Comparison of ENCODE assay signal across 14 mouse cellular contexts in genomic region chr15:8780371-8780866, GRCm38 (mm10).
DNase-seq lines count a peak whose midpoint lies in the region; ATAC-seq and TF ChIP-seq lines count a peak whose summit lies in the region.
"Had no signal": no experiment of that assay in that cellular context is flagged by ENCODE, and none has a peak within 500 bp of the region (broad histone marks: within the 10 kb centered on the region; RNA-seq: fewer than 3 reads in every experiment).

No protein-coding gene starts in this region.

- H3K27me3 ChIP-seq in kidney, embryonic 15.5 days = no peaks in the 10 kb centered on the region
- no peaks in the 10 kb centered on the region for H3K27me3 ChIP-seq in forebrain, embryonic 12.5 days
- H3K27me3 ChIP-seq in hindbrain, embryonic 13.5 days = no peaks in the 10 kb centered on the region
- no peaks in the 10 kb centered on the region for H3K27me3 ChIP-seq in midbrain, postnatal 0 days (ENCODE audit: insufficient read depth, low read length)
- H3K27me3 ChIP-seq: limb, embryonic 13.5 days had no signal

- no peak; the same call in 1 of the 2 replicates for ATAC-seq in kidney, embryonic 15.5 days (replicated peaks; ENCODE audit: low FRiP score)
- no peak; the same call in 1 of the 2 replicates for ATAC-seq in forebrain, embryonic 12.5 days (ENCODE audit: low FRiP score)
- 0 out of 2 replicates have a peak, but pooled peaks have one; percentile 19 for ATAC-seq in hindbrain, embryonic 13.5 days (ENCODE audit: low FRiP score)
- ATAC-seq in midbrain, postnatal 0 days (ENCODE audit: low FRiP score) = no peak
- ATAC-seq: CD4-positive, CD25-positive, alpha-beta regulatory T cell, adult 4 months had no signal

- H3K9ac ChIP-seq in kidney, embryonic 15.5 days = no peak overlapping the region
- no peak overlapping the region for H3K9ac ChIP-seq in forebrain, embryonic 12.5 days
- no peak overlapping the region for H3K9ac ChIP-seq in hindbrain, embryonic 13.5 days
- no peak overlapping the region for H3K9ac ChIP-seq in midbrain, postnatal 0 days (replicated peaks; ENCODE audit: low read length, poor library complexity, severe bottlenecking)
- H3K9ac ChIP-seq: limb, embryonic 13.5 days had no signal

- no peak overlapping the region for H3K4me3 ChIP-seq in kidney, embryonic 15.5 days (replicated peaks)
- H3K4me3 ChIP-seq in forebrain, embryonic 12.5 days (replicated peaks) = no peak overlapping the region
- H3K4me3 ChIP-seq in hindbrain, embryonic 13.5 days = no peak overlapping the region
- no peak overlapping the region for H3K4me3 ChIP-seq in midbrain, postnatal 0 days (ENCODE audit: low read depth, low read length)
- H3K4me3 ChIP-seq: limb, embryonic 13.5 days had no signal

- peak; percentile 7 for DNase-seq in kidney, postnatal 14 days
- peak; percentile 31 for DNase-seq in midbrain, postnatal 0 days (ENCODE audit: low spot score)
- no peak for DNase-seq in adrenal gland, postnatal 4 days (ENCODE audit: low spot score in 2 of 2)
- no peak for DNase-seq in frontal cortex, postnatal 25 days (ENCODE audit: low spot score in 2 of 2)
- no peak for DNase-seq in frontal cortex, postnatal 14 days (ENCODE audit: low spot score in 2 of 2)
- DNase-seq: gastrocnemius, postnatal 10 days; lung, adult 18-20 months; right cerebral cortex, postnatal 14 days; thymus, adult 18-20 months had no signal

- H3K27ac ChIP-seq in kidney, embryonic 15.5 days = no peak overlapping the region
- peak overlapping the region; percentile 93 for H3K27ac ChIP-seq in forebrain, embryonic 12.5 days
- H3K27ac ChIP-seq in hindbrain, embryonic 13.5 days = peak overlapping the region; percentile 74
- peak overlapping the region; percentile 44; the same call in 1 of the 2 replicates for H3K27ac ChIP-seq in midbrain, postnatal 0 days (ENCODE audit: low read depth, low read length)
- H3K27ac ChIP-seq: limb, embryonic 13.5 days had no signal

- TF ChIP-seq CTCF in midbrain, postnatal 0 days (IDR thresholded peaks at IDR 0.05) = no peak

- 37% methylated on average over 5 of the region's 5 CpGs for WGBS in kidney, embryonic 15.5 days
- 56% methylated on average over 5 of the region's 5 CpGs for WGBS in forebrain, embryonic 12.5 days
- 30% methylated on average over 5 of the region's 5 CpGs for WGBS in hindbrain, embryonic 13.5 days
- 57% methylated on average over 5 of the region's 5 CpGs for WGBS in midbrain, postnatal 0 days

- H3K4me2 ChIP-seq in kidney, embryonic 15.5 days = no peak overlapping the region
- H3K4me2 ChIP-seq in forebrain, embryonic 12.5 days = no peak overlapping the region
- no peak overlapping the region for H3K4me2 ChIP-seq in hindbrain, embryonic 13.5 days
- H3K4me2 ChIP-seq in midbrain, postnatal 0 days (ENCODE audit: low read depth, low read length, poor library complexity, severe bottlenecking) = no peak overlapping the region
- H3K4me2 ChIP-seq: limb, embryonic 13.5 days had no signal

- H3K4me1 ChIP-seq in kidney, embryonic 15.5 days = no peaks in the 10 kb centered on the region
- peaks cover 13% of the 10 kb centered on the region for H3K4me1 ChIP-seq in forebrain, embryonic 12.5 days
- peaks cover 6% of the 10 kb centered on the region for H3K4me1 ChIP-seq in hindbrain, embryonic 13.5 days (replicated peaks)
- H3K4me1 ChIP-seq in midbrain, postnatal 0 days (ENCODE audit: insufficient read depth, low read length) = no peaks in the 10 kb centered on the region

- H3K36me3 ChIP-seq in kidney, embryonic 15.5 days = no peaks in the 10 kb centered on the region
- no peaks in the 10 kb centered on the region for H3K36me3 ChIP-seq in forebrain, embryonic 12.5 days (replicated peaks)
- no peaks in the 10 kb centered on the region for H3K36me3 ChIP-seq in hindbrain, embryonic 13.5 days
- no peaks in the 10 kb centered on the region for H3K36me3 ChIP-seq in midbrain, postnatal 0 days (ENCODE audit: insufficient read depth, low read length)
- H3K36me3 ChIP-seq: limb, embryonic 13.5 days had no signal

- no peaks in the 10 kb centered on the region for H3K9me3 ChIP-seq in kidney, embryonic 15.5 days (replicated peaks)
- H3K9me3 ChIP-seq in forebrain, embryonic 12.5 days = no peaks in the 10 kb centered on the region
- H3K9me3 ChIP-seq in hindbrain, embryonic 13.5 days = no peaks in the 10 kb centered on the region
- no peaks in the 10 kb centered on the region for H3K9me3 ChIP-seq in midbrain, postnatal 0 days (ENCODE audit: low read length)
- H3K9me3 ChIP-seq: limb, embryonic 13.5 days had no signal

Comparison
In these comparisons a context has a peak if more than half of its experiments do, and no peak if none do; other contexts are left out.
1. DNase-seq: peak in kidney, postnatal 14 days (single experiment) and midbrain, postnatal 0 days (single experiment); none in adrenal gland, postnatal 4 days (0 of 2), frontal cortex, postnatal 25 days (0 of 2) and frontal cortex, postnatal 14 days (0 of 2).